Mouse (Mus musculus): Measurements from ENCODE around the gene Atp2a2. TPM values are rescaled to one million over a fixed set of nuclear protein-coding genes. Genes with fewer than 3 reads are reported as not detected.

The Atp2a2 gene
- total and polyA plus RNA-seq, 2 experiments from 2014 or later: 785 to 2,277 TPM

DNA sequence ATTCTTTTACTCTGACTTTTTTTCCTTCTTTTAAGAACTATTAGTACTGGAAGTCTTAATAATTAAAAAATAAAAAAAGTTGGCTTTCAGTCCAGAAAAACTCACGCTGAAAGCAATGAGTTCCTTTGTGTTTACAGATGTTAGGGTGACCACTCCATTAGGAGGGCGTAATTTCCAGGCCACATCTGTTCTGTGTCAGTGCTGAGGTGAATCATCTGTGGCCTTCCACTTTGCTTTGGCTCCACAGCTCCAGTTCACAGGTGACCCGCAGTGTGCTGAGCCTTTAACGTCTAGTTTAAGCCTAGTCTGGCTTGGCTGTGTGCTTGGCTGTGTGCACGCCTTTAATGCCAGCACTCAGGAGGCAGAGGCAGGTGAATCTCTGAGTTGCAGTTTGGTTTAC is 90.1 kb downstream of the Atp2a2 start:
- no peaks in the 10 kb centered on the region for H3K4me1 ChIP-seq (ENCODE audit: control insufficient read depth, insufficient read depth)
- peaks cover 11% of the 10 kb centered on the region for H3K36me3 ChIP-seq (replicated peaks; ENCODE audit: control insufficient read depth, insufficient read depth, low read length)
- H3K9me3 ChIP-seq (replicated peaks; ENCODE audit: control insufficient read depth, low read length): no peaks in the 10 kb centered on the region
- H3K27me3 ChIP-seq (ENCODE audit: control insufficient read depth, insufficient read depth, low read length): no peaks in the 10 kb centered on the region
- TF ChIP-seq EP300 (IDR thresholded peaks at IDR 0.05; ENCODE audit: low read depth): no peak
- H3K27ac ChIP-seq (ENCODE audit: low read depth): no peak overlapping the region
- no peak overlapping the region for H3K4me2 ChIP-seq (ENCODE audit: low read depth, low read length)
- ATAC-seq (ENCODE audit: insufficient read depth, low read depth) (no peak), DNase-seq (ENCODE audit: low spot score) (no peak)
- no peak overlapping the region for H3K4me3 ChIP-seq (ENCODE audit: low read depth, low read length)
- H3K9ac ChIP-seq (replicated peaks; ENCODE audit: low read depth, low read length): no peak overlapping the region
- 80% methylated on average over 5 of the region's 5 CpGs for WGBS

DNA sequence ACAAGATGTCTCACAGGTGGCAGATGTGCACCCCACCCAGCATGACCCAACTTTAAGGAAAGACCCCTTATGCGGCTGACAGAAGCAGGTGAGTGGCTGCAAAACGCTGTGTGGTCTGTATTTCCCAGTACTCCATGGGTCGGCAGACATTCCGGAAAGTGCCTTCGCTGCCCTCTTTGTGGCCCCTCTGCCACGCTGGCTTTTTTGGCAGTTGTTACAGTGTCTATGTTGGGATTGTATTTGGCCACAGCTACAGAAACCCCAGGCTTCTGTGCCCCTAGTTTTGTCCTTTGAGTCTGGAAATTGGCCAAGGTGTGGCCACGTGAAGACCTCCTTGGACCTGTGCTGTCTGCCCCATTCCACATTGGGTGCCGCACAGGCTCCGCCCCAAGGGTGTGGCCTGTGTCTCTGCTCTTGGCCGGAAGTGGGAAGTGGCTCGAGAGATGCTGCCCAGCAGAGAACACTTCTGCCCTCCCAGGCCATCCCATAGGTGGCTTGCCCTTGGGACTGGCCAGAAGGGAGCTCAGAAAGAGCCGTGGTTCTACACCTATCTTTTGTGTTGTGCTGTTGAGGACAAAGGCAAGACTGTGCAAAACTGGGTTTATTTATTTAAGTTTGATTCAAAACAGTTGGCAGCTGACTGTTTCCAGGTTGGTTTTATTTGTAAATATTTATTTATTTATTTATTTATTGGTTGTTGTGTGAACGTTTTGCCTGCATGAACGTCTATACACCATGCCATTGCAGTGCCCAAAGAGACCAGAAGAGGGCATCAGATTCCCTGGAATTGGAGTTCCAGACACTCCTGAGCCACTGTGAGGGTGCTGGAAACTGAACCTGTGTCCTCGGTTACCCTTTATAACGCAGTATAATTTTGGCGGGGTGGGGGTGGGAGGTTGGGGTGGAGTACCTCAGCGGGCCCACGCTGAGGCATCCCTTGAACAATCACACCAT is 92.1 kb downstream of the Atp2a2 start:
- ATAC-seq (ENCODE audit: insufficient read depth, low read depth): no peak
- no peak overlapping the region for H3K9ac ChIP-seq (replicated peaks; ENCODE audit: low read depth, low read length)
- peaks cover 30% of the 10 kb centered on the region for H3K36me3 ChIP-seq (replicated peaks; ENCODE audit: control insufficient read depth, insufficient read depth, low read length)
- H3K27me3 ChIP-seq (ENCODE audit: control insufficient read depth, insufficient read depth, low read length): no peaks in the 10 kb centered on the region
- H3K4me3 ChIP-seq (ENCODE audit: low read depth, low read length): no peak overlapping the region
- no peaks in the 10 kb centered on the region for H3K9me3 ChIP-seq (replicated peaks; ENCODE audit: control insufficient read depth, low read length)
- no peaks in the 10 kb centered on the region for H3K4me1 ChIP-seq (ENCODE audit: control insufficient read depth, insufficient read depth)
- H3K27ac ChIP-seq (ENCODE audit: low read depth): no peak overlapping the region
- 84% methylated on average over 19 of the region's 19 CpGs for WGBS
- no peak for DNase-seq (ENCODE audit: low spot score)
- no peak overlapping the region for H3K4me2 ChIP-seq (ENCODE audit: low read depth, low read length)
- no peak for TF ChIP-seq EP300 (IDR thresholded peaks at IDR 0.05; ENCODE audit: low read depth)
- TF ChIP-seq CTCF (IDR thresholded peaks at IDR 0.05; ENCODE audit: low read depth): no peak

GRCm38 (mm10) chr5:122405537-122405936 is 96.5 kb downstream of the Atp2a2 start:
- Histone ChIP-seq H3K4me1 (ENCODE audit: control insufficient read depth, insufficient read depth) (peaks cover 19% of the 10 kb centered on the region), H3K9ac (replicated peaks; ENCODE audit: low read depth, low read length) (no peak overlapping the region), H3K9me3 (replicated peaks; ENCODE audit: control insufficient read depth, low read length) (no peaks in the 10 kb centered on the region), H3K4me3 (ENCODE audit: low read depth, low read length) (no peak overlapping the region), H3K27me3 (ENCODE audit: control insufficient read depth, insufficient read depth, low read length) (no peaks in the 10 kb centered on the region), H3K4me2 (ENCODE audit: low read depth, low read length) (no peak overlapping the region), H3K27ac (ENCODE audit: low read depth) (no peak overlapping the region), H3K36me3 (replicated peaks; ENCODE audit: control insufficient read depth, insufficient read depth, low read length) (peaks cover 60% of the 10 kb centered on the region)
- TF ChIP-seq CTCF (IDR thresholded peaks at IDR 0.05; ENCODE audit: low read depth) (no peak), EP300 (IDR thresholded peaks at IDR 0.05; ENCODE audit: low read depth) (no peak)
- ATAC-seq (ENCODE audit: insufficient read depth, low read depth): no peak
- no peak for DNase-seq (ENCODE audit: low spot score)
- WGBS: 92% methylated on average over 10 of the region's 10 CpGs

Other genes starting within 250 kb of the Atp2a2 start
- gene Tctn1, start 237.8 kb downstream of the Atp2a2 start, total RNA-seq (2014; rRNA removed; ENCODE audit: low replicate concordance): 5.7 and 21.6 TPM in 2 replicates
- 2.3 TPM in 2 replicates for gene Tctn1, start 237.8 kb downstream of the Atp2a2 start, polyA plus RNA-seq (2015; fragmentation: Nextera tagmentation; extraction: Ambion mirVana)
- gene Pptc7, start 217.9 kb downstream of the Atp2a2 start, total RNA-seq (2014; rRNA removed; ENCODE audit: low replicate concordance): 33.9 and 40.3 TPM in 2 replicates
- 16.8 and 20.5 TPM in 2 replicates for gene Pptc7, start 217.9 kb downstream of the Atp2a2 start, polyA plus RNA-seq (2015; fragmentation: Nextera tagmentation; extraction: Ambion mirVana)
- 2.0 and 13.9 TPM in 2 replicates for gene Rad9b, start 148.0 kb downstream of the Atp2a2 start, total RNA-seq (2014; rRNA removed; ENCODE audit: low replicate concordance)
- 7.5 and 8.2 TPM in 2 replicates for gene Rad9b, start 148.0 kb downstream of the Atp2a2 start, polyA plus RNA-seq (2015; fragmentation: Nextera tagmentation; extraction: Ambion mirVana)
- 84.0 and 92.5 TPM in 2 replicates for gene Vps29, start 147.9 kb downstream of the Atp2a2 start, total RNA-seq (2014; rRNA removed; ENCODE audit: low replicate concordance)
- 184 and 206 TPM in 2 replicates for gene Vps29, start 147.9 kb downstream of the Atp2a2 start, polyA plus RNA-seq (2015; fragmentation: Nextera tagmentation; extraction: Ambion mirVana)
- 28.5 and 50.9 TPM in 2 replicates for gene Gpn3, start 130.3 kb downstream of the Atp2a2 start, total RNA-seq (2014; rRNA removed; ENCODE audit: low replicate concordance)
- gene Gpn3, start 130.3 kb downstream of the Atp2a2 start, polyA plus RNA-seq (2015; fragmentation: Nextera tagmentation; extraction: Ambion mirVana): 42.9 and 48.7 TPM in 2 replicates
- gene Fam216a, start 129.9 kb downstream of the Atp2a2 start, total RNA-seq (2014; rRNA removed; ENCODE audit: low replicate concordance): 21.8 and 40.7 TPM in 2 replicates
- gene Fam216a, start 129.9 kb downstream of the Atp2a2 start, polyA plus RNA-seq (2015; fragmentation: Nextera tagmentation; extraction: Ambion mirVana): 30.5 and 31.8 TPM in 2 replicates
- 157 and 179 TPM in 2 replicates for gene Arpc3, start 110.3 kb downstream of the Atp2a2 start, total RNA-seq (2014; rRNA removed; ENCODE audit: low replicate concordance)
- 97.2 and 106 TPM in 2 replicates for gene Arpc3, start 110.3 kb downstream of the Atp2a2 start, polyA plus RNA-seq (2015; fragmentation: Nextera tagmentation; extraction: Ambion mirVana)
- gene Anapc7, start 80.5 kb downstream of the Atp2a2 start, total RNA-seq (2014; rRNA removed; ENCODE audit: low replicate concordance): 30.1 and 38.9 TPM in 2 replicates
- 33.1 and 36.9 TPM in 2 replicates for gene Anapc7, start 80.5 kb downstream of the Atp2a2 start, polyA plus RNA-seq (2015; fragmentation: Nextera tagmentation; extraction: Ambion mirVana)
- gene Ift81, start 112.3 kb upstream of the Atp2a2 start, total RNA-seq (2014; rRNA removed; ENCODE audit: low replicate concordance): 36.3 and 43.8 TPM in 2 replicates
- gene Ift81, start 112.3 kb upstream of the Atp2a2 start, polyA plus RNA-seq (2015; fragmentation: Nextera tagmentation; extraction: Ambion mirVana): 50.3 and 51.6 TPM in 2 replicates
- gene P2rx7, start 141.7 kb upstream of the Atp2a2 start, total RNA-seq (2014; rRNA removed; ENCODE audit: low replicate concordance): 2.7 and 4.4 TPM in 2 replicates
- gene P2rx7, start 141.7 kb upstream of the Atp2a2 start, polyA plus RNA-seq (2015; fragmentation: Nextera tagmentation; extraction: Ambion mirVana): 1.6 and 2.2 TPM in 2 replicates
- 10.0 and 54.2 TPM in 2 replicates for gene P2rx4, start 205.3 kb upstream of the Atp2a2 start, total RNA-seq (2014; rRNA removed; ENCODE audit: low replicate concordance)
- gene P2rx4, start 205.3 kb upstream of the Atp2a2 start, polyA plus RNA-seq (2015; fragmentation: Nextera tagmentation; extraction: Ambion mirVana): 21.6 and 22.3 TPM in 2 replicates

Data from heart, postnatal 0 days (tissue).